Mouse (Mus musculus) forebrain, embryonic 10.5 days (tissue): ENCODE data around the gene Cdc42bpa. TPM values are rescaled to one million over a fixed set of nuclear protein-coding genes. Genes with fewer than 3 reads are reported as not detected.

Experiments
- DNase-seq: peaks from one replicate; pipeline ENCODE4 v3.0.0-alpha.2; 2017; ENCODE audit warnings: low spot score; ENCODE audit errors: extremely low spot score
- H3K27ac ChIP-seq: fragments of 300-500 bp; sonication (generic); 2 replicates; pipeline ENCODE4 v1.5.1; 2016; ENCODE audit warnings: mild to moderate bottlenecking
- H3K27me3 ChIP-seq: fragments of 300-500 bp; sonication (generic); 2 replicates; pipeline ENCODE4 v1.6.1; 2016; ENCODE audit warnings: mild to moderate bottlenecking; ENCODE audit not compliant: poor library complexity, severe bottlenecking
- H3K36me3 ChIP-seq: fragments of 300-500 bp; sonication (generic); replicated peaks from 2 replicates; pipeline ENCODE4 v1.6.1; 2016; ENCODE audit warnings: mild to moderate bottlenecking, moderate library complexity
- H3K4me1 ChIP-seq: fragments of 300-500 bp; sonication (generic); 2 replicates; pipeline ENCODE4 v1.6.1; 2016
- H3K4me3 ChIP-seq: fragments of 300-500 bp; sonication (generic); 2 replicates; pipeline ENCODE4 v1.5.1; 2016; ENCODE audit warnings: mild to moderate bottlenecking, moderate library complexity
- H3K9me3 ChIP-seq: fragments of 300-500 bp; sonication (generic); 2 replicates; pipeline ENCODE4 v1.6.1; 2016; ENCODE audit warnings: mild to moderate bottlenecking, moderate library complexity
- WGBS: fragments of 180-500 bp; shearing (Covaris S2); methylation state at CpG from one replicate; pipeline ENCODE4 v1.1.7; 2016; 5-methylcytosine and 5-hydroxymethylcytosine counted together
- polyA plus RNA-seq: library from polyadenylated mRNA; unstranded; fragments of >200 nt; fragmentation: Nextera tagmentation; extraction: Ambion mirVana; gene quantifications from 2 replicates; pipeline ENCODE4 v1.2.1, GENCODE M21; 2016

The Cdc42bpa gene
- polyA plus RNA-seq, 1 experiment from 2014 or later: 12.2 TPM

DNA sequence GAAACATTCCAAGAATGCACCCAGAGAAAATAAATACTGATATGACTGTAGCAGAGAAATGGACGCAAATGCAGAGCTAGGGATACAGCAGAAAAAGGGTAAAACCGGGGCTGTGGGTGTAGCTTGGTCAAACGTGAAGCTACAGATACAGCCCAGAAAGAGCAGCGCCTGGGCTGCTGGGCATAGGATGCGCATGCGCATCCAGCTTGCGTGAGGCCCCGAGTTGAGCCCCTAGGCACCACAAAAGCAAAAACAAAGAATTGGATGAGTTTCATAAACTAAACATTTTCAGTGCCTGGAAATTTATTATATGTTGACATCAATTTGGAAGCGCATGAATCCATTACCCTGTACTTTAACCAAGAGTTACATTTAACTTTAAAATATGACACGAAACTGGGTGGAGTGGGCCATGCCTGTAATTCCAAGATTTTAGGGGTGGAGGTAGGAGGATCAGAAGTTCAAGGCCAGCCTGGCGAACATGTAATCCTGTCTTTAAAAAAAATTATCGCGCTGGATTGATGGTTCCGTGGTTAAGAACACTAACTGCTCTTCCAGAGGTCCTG is 19.4 kb upstream of the Cdc42bpa start:
- H3K36me3 ChIP-seq: no peaks in the 10 kb centered on the region
- no peaks in the 10 kb centered on the region for H3K27me3 ChIP-seq
- H3K9me3 ChIP-seq: no peaks in the 10 kb centered on the region
- no peak overlapping the region for H3K27ac ChIP-seq
- H3K4me3 ChIP-seq: no peak overlapping the region
- 92% methylated on average over 14 of the region's 14 CpGs for WGBS
- H3K4me1 ChIP-seq: 0 out of 2 replicates have a peak, but pooled peaks cover 5% of the 10 kb centered on the region
- no peak for DNase-seq

DNA sequence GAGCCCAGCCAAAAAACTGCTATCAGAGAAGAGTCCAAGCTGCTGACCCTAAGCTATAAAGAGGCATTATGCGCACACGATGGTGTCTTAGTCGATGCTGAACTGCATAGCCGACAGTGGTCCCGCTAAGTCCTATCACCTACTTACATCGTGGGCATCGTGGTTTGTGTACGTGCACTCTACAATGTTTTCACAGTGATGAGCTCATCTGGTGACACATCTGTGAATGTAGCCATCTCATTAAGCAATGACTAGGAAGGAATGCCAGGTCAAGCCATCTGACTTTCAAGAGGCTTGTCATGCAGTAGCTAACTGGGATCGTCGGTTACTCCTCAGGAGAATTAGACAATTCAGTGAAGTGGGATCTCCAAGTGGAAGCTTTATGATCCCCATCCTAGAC is 15.3 kb upstream of the Cdc42bpa start:
- WGBS: 96% methylated on average over 10 of the region's 10 CpGs
- no peaks in the 10 kb centered on the region for H3K27me3 ChIP-seq
- H3K27ac ChIP-seq: no peak overlapping the region
- DNase-seq: no peak
- H3K36me3 ChIP-seq: no peaks in the 10 kb centered on the region
- 0 out of 2 replicates have a peak, but pooled peaks cover 5% of the 10 kb centered on the region for H3K4me1 ChIP-seq
- H3K9me3 ChIP-seq: no peaks in the 10 kb centered on the region
- no peak overlapping the region for H3K4me3 ChIP-seq

GRCm38 (mm10) chr1:179946616-179947015 is 13.7 kb upstream of the Cdc42bpa start:
- H3K9me3 ChIP-seq: no peaks in the 10 kb centered on the region
- H3K36me3 ChIP-seq: no peaks in the 10 kb centered on the region
- no peak for DNase-seq
- H3K4me1 ChIP-seq: peaks cover 4% of the 10 kb centered on the region
- no peak overlapping the region for H3K4me3 ChIP-seq
- whole genome bisulfite sequencing: 67% methylated on average over 2 of the region's 2 CpGs
- H3K27me3 ChIP-seq: no peaks in the 10 kb centered on the region
- H3K27ac ChIP-seq: no peak overlapping the region

DNA sequence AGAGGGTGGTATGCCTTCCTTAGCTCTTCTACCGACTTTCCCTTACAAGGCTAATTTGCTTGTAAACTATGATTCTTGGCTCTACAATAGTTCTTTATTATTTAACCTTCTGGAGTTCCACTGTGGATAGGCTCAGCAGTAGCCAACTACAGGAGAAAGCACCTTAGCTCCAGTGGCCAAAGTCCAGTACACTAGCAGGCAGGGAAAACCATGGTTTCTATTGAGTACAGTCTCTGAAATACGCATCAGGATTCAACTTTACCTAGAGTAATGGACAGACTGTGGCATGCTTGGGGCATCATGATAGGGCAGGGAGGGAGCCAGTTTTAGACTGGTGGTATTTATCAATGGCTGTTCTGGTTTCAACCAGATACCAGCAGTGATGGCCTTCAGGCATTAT is 12.6 kb upstream of the Cdc42bpa start:
- DNase-seq: no peak
- Histone ChIP-seq H3K36me3 (no peaks in the 10 kb centered on the region), H3K9me3 (no peaks in the 10 kb centered on the region), H3K27me3 (no peaks in the 10 kb centered on the region), H3K27ac (no peak overlapping the region), H3K4me1 (peaks cover 7% of the 10 kb centered on the region), H3K4me3 (no peak overlapping the region)
- WGBS: 98% methylated on average over 2 of the region's 2 CpGs

DNA sequence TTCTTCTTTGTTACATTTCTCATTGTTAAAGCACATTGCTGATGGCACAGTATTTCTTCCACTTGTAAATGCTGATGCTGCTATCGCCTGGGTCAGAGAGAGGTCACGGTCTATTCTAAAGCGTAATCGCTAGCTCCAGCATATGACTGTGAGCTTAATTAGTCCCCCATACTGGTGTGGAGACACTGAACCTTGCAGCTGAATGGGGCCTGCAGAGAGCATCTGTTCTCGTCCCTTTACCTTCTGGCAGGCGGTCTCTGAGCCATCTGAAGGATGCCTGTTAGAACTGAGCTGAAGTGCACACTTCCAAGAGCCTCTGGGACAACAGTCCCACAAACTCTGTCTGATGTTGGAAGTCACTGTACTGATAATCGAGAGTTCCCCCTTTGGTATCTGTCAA is 8.7 kb upstream of the Cdc42bpa start:
- peaks cover 20% of the 10 kb centered on the region for H3K27me3 ChIP-seq
- H3K27ac ChIP-seq: no peak overlapping the region
- WGBS: 58% methylated on average over 7 of the region's 7 CpGs

DNA sequence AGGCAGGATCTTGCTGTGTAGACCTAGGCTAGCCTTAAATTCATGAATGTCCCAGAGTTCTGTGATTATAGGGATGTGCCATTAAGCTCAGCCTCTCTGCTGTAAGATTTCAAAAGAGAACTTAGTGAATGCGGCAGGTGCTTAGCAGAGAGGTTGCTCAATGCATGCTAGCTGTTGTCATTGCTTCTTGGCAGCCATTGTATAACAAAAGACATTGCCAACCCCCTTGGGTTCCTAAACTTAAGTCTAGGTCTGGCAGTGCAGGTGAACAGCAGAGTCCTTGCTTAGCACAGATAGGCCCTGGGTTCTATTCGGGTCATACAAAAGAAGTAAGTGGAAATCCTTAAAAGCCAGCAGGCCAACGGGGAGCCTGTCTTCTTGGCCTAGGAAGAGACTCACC is 7.0 kb upstream of the Cdc42bpa start:
- DNase-seq: no peak
- Histone ChIP-seq H3K27ac (no peak overlapping the region), H3K4me3 (no peak overlapping the region), H3K9me3 (no peaks in the 10 kb centered on the region), H3K4me1 (peaks cover 30% of the 10 kb centered on the region), H3K36me3 (no peaks in the 10 kb centered on the region), H3K27me3 (peaks cover 28% of the 10 kb centered on the region)
- WGBS: 78% methylated on average over 3 of the region's 3 CpGs

More for the DNA sequence above, 8.7 kb upstream of the Cdc42bpa start:
- H3K9me3 ChIP-seq: no peaks in the 10 kb centered on the region
- no peak for DNase-seq
- no peaks in the 10 kb centered on the region for H3K36me3 ChIP-seq
- H3K4me3 ChIP-seq: no peak overlapping the region
- peaks cover 13% of the 10 kb centered on the region for H3K4me1 ChIP-seq

- peaks cover 28% of the 10 kb centered on the region for H3K27me3 ChIP-seq
- 32% methylated on average over 3 of the region's 3 CpGs for WGBS
- H3K4me1 ChIP-seq: peaks cover 51% of the 10 kb centered on the region
- no peak overlapping the region for H3K4me3 ChIP-seq
- H3K36me3 ChIP-seq: no peaks in the 10 kb centered on the region
- no peak for DNase-seq
- no peaks in the 10 kb centered on the region for H3K9me3 ChIP-seq
- H3K27ac ChIP-seq: no peak overlapping the region
These were observed 2.8 kb upstream of the Cdc42bpa start for GRCm38 (mm10) chr1:179957431-179957830.

DNA sequence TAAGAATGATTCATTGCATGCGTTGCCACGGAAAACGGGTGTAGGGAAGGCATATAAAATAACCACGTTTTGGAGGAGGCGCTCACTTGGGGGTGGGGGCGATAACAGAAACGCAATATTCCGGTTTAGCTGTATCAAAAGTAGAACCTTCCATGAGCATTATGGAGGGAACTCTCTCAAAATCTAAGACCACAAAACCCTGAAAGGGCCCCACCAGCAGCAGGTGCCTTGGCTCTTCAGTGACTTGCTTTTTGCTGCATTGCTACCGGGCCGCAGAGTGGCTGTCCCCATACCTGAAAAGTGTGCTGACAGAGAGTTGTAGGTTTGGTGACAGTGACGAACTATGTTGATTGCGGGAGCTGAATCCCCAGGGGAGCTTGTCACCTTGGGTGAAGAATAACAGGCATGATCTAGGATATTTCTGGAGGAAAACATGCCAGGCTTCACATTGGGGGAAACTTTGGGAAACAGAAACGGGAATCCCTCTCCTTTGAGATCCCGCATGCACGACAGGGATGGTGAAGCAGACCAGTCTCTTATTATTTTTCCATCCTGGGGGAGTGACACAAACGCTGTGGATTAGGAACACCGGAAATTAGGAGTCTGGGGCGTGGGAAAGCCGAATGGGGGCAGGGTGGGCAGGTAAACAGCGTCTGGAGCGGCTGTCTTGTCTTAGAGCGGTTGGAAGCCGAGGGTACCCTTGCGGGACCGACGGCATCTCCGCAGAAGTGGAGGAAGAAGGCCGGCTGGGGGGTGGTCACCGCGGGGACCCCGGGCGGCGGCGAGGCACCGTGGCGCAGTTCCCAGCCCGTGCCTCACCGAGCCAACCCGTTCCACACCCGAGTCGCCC is 1.2 kb upstream of the Cdc42bpa start:
- H3K4me3 ChIP-seq: peak overlapping the region; percentile 85
- peak; percentile 48 for DNase-seq
- peaks cover 23% of the 10 kb centered on the region for H3K27me3 ChIP-seq
- no peaks in the 10 kb centered on the region for H3K36me3 ChIP-seq
- 4% methylated on average over 41 of the region's 41 CpGs for WGBS
- no peaks in the 10 kb centered on the region for H3K9me3 ChIP-seq
- peak overlapping the region; percentile 96 for H3K27ac ChIP-seq
- H3K4me1 ChIP-seq: peaks cover 62% of the 10 kb centered on the region

GRCm38 (mm10) chr1:179960543-179960876 is 238 bp downstream of the Cdc42bpa start:
- WGBS: under 1% methylated on average over 9 of the region's 9 CpGs
- peaks cover 62% of the 10 kb centered on the region for H3K4me1 ChIP-seq
- peak overlapping the region; percentile 85 for H3K4me3 ChIP-seq
- no peak for DNase-seq
- H3K36me3 ChIP-seq: no peaks in the 10 kb centered on the region
- H3K27ac ChIP-seq: peak overlapping the region; percentile 96
- no peaks in the 10 kb centered on the region for H3K9me3 ChIP-seq
- H3K27me3 ChIP-seq: peaks cover 19% of the 10 kb centered on the region

- Histone ChIP-seq H3K4me3 (peak overlapping the region; percentile 85), H3K36me3 (no peaks in the 10 kb centered on the region), H3K27me3 (peaks cover 13% of the 10 kb centered on the region), H3K4me1 (peaks cover 59% of the 10 kb centered on the region), H3K27ac (no peak overlapping the region), H3K9me3 (no peaks in the 10 kb centered on the region)
- 7% methylated on average over 16 of the region's 16 CpGs for WGBS
- no peak for DNase-seq
These were observed 818 bp downstream of the Cdc42bpa start for GRCm38 (mm10) chr1:179960882-179961698.

- WGBS: 45% methylated on average over 4 of the region's 4 CpGs
- no peak for DNase-seq
- H3K36me3 ChIP-seq: no peaks in the 10 kb centered on the region
These were observed 1.5 kb downstream of the Cdc42bpa start for GRCm38 (mm10) chr1:179961777-179962176.

GRCm38 (mm10) chr1:179969776-179970428 is 9.6 kb downstream of the Cdc42bpa start:
- no peak for DNase-seq
- WGBS: 87% methylated on average over 5 of the region's 5 CpGs

More at GRCm38 (mm10) chr1:179961777-179962176, 1.5 kb downstream of the Cdc42bpa start:
- H3K4me1 ChIP-seq: peaks cover 54% of the 10 kb centered on the region
- peaks cover 7% of the 10 kb centered on the region for H3K27me3 ChIP-seq
- no peaks in the 10 kb centered on the region for H3K9me3 ChIP-seq
- no peak overlapping the region for H3K27ac ChIP-seq
- peak overlapping the region; percentile 85 for H3K4me3 ChIP-seq

More at GRCm38 (mm10) chr1:179969776-179970428, 9.6 kb downstream of the Cdc42bpa start:
- Histone ChIP-seq H3K4me3 (no peak overlapping the region), H3K4me1 (peaks cover 13% of the 10 kb centered on the region), H3K36me3 (no peaks in the 10 kb centered on the region), H3K27me3 (no peaks in the 10 kb centered on the region), H3K27ac (no peak overlapping the region), H3K9me3 (no peaks in the 10 kb centered on the region)
